Mouse (Mus musculus): Measurements from ENCODE around the gene Chrna3.

Gene Chrna3

DNA sequence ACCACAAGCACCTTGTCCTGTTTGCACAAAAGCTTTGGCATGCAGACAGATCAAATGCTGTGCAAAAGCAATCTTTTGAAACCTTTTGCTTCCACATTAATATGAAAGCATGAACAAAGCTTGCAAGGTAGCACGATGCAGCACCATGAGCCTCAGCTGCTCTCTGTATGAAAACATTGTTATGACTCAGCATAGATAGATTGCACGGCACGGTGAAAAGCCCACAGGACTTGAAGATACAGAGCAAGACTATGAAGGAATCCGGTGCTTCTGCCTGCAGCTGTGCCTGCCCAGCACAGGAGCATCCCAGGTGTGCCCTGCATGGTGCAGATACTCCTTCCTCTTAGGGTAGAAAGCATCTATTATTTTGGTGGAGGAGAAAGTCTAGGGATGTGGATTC lies 22.8 kb downstream of the Chrna3 start:
- no peak for DNase-seq (ENCODE audit: inconsistent age in 2 of 2, low spot score in 1 of 2)

DNA sequence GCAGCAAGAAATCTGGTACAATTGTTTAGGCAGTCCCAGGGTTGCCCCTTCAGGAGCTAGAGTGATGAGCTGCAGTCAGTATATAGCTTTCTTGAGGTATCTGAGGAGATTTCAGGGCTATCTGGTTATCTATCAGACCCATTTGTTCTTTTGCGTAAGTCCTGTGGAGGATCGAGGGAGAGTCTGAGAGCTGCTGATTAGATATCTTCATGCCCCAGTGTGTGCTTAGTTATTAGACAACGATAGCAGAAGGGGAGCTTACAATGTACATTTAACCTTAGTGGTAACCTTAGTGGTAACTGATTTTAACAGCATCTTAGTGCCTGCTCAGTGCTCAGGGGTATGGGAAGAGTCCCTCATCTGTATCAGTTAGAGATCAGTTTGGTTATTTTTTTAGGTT lies 30.7 kb downstream of the Chrna3 start:
- no peak for DNase-seq (ENCODE audit: inconsistent age in 2 of 2, low spot score in 1 of 2)

DNA sequence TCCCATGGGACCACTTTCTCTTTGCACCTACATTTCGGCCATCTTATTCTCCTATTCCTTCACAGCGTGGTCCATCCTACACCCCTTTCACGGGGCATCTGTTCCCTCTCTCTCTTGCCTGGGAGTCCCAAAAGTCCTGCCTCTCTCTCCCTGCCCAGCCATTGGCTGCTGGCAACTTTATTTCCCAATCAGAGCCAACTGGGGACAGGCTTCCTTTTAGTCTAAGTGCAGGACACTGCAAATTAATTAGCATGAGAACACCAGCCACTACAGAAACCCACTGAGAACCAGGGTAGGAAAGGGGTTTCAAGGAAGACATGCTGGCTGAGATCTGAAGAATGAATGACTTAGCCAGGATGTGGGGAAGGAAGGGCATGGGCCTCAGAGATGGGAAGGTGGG lies 32.0 kb downstream of the Chrna3 start:
- no peak for DNase-seq (ENCODE audit: inconsistent age in 2 of 2, low spot score in 1 of 2)

DNA sequence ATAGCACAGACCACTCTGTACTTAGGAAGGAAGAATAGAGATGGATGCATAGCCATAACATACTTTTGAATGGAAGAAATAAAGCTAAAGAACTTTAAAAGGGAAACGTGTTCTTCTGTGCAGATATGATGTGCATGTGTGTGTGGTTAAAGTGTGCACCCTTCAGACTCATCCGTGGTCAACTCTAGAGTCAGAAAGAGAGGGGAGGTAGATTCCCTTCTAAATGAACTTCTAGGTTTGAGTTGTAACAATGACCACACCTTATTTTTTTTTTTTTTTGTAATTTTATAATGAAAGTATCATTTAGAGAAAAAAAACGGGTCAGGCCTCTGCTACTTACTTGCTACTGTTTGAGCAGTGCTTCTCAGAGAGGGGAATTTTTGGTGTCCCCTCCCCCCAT lies 36.0 kb downstream of the Chrna3 start:
- no peak for DNase-seq (ENCODE audit: inconsistent age in 2 of 2, low spot score in 1 of 2)

DNA sequence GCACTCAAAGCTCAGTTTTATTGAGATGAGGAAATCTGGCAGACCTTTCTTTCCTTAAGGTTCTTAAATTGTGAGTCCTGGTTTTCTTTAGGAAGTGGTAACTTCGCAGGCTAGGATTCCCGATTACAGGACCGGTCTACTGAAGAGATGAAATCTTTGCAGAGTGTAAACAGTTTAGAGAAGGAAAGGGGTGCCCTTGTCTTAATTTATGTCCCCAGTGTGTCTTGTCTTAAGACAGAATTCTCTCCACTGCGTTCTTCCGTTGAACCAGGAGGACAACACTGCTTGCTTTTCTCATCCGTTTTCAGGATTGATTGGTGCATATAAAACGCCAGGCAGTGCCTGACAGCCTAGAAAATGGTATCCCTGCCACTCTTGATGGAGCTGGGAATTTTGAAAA lies 44.0 kb downstream of the Chrna3 start:
- no peak for DNase-seq (ENCODE audit: inconsistent age in 2 of 2, low spot score in 1 of 2)

DNA sequence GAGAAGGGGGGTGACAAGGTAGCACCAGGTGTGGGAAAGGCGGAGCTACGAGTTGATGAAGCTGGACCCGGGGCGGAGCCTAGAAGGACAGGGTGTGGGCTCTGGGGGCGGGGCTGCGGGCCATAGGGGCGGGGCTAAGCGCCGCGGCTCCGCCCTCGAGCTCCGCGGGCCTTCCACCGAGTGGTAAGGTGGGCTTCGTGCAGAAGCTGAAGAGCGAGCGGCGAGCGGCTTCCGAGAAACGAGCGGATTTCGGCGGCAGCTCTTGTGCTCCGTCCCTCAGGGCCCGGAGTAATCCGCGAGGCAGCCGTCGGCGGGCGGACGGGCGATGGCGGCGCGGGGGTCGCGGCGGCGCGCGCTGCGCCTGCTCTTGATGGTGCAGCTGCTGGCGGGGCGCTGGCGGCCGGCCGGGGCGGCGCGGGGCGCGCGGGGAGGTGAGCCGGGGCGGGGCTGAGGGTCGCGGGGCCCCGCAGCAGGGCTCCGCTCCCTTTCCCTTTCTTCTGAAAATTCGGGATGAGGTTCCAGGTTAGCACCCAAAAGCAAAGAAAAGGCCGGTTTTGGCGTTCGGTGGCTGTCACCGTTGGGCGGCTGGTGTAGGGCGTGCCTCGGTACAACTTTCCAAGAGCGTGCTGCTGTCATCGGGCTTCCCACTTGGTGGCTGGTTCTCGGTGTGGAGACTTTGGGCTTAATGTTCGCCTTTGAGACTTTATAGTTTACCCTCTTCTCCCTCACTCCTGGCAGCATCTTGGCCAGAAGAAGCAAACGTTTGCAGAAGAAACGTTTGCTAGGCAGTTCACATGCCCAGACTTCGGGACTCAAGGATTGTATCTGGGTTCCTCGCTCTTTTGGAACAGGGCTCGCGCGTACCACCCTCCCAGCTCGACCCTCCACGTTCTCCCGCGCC lies 44.8 kb downstream of the Chrna3 start:
- peak; percentile 9 to 54 for DNase-seq (ENCODE audit: inconsistent age in 2 of 2, low spot score in 1 of 2)

DNA sequence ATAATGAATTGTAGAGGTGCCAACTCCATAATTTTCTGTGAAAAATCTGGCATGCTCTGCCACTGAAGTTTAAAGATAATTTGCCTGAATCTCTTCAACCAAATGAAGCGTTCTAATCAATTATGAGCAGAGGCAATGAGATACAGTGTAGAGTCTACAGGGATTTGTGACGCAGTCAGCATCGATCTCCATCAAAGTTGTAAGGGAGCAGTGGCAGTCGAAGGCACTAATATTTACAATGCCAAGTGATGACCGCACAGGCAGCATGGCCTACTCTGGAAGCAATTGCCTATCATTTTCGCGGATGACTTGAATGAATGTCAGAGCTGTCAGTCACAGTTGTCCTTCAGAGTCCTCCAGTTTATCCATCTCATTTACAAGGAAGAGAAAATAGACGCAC lies 45.7 kb downstream of the Chrna3 start, which contains the start of gene Chrna5:
Gene Chrna5 (plus strand): TSS at position 207 of the 400 bp plus-strand sequence.
- no peak for DNase-seq (ENCODE audit: inconsistent age in 2 of 2, low spot score in 1 of 2)

DNA sequence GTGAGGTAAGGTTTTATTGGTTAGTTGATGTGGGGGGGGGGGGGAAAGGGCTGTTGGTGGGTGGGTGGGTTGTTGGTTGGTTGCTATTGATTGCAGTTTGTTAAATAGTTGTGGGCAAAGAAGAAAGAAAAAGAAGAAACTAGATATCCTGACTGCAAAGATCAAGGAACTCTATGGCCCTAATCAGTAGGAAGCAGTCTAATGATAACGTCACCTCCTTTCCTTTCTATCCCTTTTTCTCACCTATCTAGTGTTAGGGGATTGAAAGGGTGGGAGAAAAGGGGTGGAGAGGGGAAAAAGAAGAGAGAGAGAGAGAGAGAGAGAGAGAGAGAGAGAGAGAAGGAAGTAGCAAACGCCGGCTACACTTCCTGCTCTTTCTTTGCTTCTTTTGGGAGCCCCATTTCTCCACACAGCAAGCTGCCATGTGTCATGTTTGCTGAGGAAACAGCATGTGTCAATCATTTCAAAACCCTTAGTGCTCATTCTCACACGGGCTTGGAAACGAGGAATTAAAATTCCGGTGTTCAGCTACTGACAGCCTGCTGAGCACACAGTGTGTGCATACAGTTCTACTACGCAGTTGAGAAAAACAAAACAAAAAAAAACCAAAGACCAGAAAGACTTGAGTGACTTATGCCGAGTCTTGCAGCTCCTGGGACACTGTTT lies 56.3 kb downstream of the Chrna3 start:
- DNase-seq (ENCODE audit: inconsistent age in 2 of 2, low spot score in 1 of 2): no peak

DNA sequence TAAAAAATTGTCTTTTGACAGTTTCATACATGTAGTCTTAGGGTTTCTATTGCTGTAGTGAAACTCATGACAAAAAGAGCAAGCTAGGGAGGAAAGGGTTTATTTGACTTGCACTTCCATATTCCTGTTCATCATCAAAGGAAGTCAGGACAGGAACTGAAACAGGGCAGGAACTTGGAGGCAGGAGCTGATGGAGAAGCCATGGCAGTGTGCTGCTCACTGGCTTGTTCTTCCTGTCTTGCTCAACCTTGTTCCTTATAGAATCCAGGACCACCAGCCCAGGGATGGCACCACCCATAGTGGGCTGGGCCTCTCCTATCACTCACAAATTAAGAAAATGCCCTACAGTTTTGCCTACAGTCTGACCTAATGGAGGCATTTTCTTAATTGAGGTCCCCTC lies 62.7 kb downstream of the Chrna3 start:
- no peak for DNase-seq (ENCODE audit: inconsistent age in 2 of 2, low spot score in 1 of 2)

DNA sequence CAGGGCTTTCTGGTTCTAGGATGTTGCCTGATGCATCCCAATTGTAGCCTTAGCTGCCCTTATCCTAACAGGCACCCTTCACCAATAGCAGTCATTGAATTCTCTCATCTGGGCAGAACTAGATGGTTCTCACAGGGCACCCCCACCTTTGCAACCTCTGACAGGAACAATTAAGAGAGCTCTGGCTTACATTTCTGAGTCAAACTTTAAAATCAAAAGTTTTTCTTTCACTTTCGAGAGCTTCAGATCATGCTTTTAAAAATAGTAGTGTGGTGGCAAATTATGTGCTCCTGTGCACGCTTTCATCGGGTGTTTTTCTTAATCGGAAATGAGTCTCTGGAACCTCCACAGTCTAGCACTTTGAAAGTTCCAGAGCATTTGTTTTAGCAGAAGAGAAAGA lies 65.3 kb downstream of the Chrna3 start:
- no peak for DNase-seq (ENCODE audit: inconsistent age in 2 of 2, low spot score in 1 of 2)
